Mouse (Mus musculus) T-helper 1 cell (primary cell): ENCODE data around the gene Uqcc3.

Source experiments
- in situ Hi-C: fragments of 300-600 bp; cut with MboI, MseI; formaldehyde crosslinking; loops from one replicate; pipeline ENCODE4 v1.15.1; 2025; ENCODE audit warnings: high pct_unique_total_duplicates

Uqcc3 gene

DNA sequence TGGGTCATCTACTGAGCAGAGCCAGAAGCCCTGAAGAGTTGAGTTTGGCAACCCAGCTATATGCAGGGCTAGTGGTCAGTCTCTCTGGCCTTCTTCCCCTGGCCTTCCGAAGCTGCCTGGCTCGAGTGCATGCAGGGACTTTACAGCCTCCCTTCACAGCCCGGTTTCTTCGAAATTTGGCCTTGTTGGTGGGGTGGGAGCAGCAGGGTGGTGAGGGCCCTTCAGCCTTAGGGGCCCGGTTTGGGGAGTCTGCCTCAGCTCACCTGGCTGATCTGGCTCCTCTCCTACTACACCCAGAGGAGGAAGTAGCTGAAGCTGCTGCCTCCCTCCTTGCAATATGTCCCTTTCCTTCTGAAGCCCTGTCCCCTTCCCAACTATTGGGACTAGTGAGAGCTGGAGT, 15.5 kb upstream of the Uqcc3 start:
- in situ Hi-C loops = loop anchor here (5.0 kb wide), 2 partner anchors 79 to 169 kb away; partner anchors contain the start of gene Ttc9c

DNA sequence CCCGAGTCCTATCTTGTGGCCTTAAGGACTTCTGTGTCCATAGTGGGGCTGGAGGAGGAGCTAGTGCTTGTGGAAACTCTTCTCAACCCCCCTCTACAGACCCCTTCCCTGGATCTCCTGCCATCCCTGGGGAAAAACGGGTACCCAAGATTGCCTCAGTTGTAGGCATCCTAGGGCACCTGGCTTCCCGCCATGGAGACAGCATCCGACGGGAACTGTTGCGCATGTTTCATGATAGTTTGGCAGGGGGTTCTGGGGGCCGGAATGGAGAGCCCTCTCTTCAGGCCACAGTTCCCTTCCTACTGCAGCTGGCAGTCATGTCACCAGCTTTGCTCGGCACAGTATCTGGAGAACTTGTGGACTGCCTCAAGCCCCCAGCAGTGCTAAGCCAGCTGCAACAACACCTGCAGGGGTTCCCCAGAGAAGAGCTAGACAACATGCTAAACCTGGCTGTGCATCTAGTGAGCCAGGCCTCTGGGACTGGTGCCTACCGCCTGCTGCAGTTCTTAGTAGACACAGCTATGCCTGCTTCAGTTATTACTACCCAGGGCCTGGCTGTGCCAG, 14.8 kb upstream of the Uqcc3 start:
- in situ Hi-C loops = loop anchor here (5.0 kb wide), 2 partner anchors 78 to 168 kb away; partner anchors contain the start of gene Ttc9c

- in situ Hi-C loops = loop anchor here (5.0 kb wide), 1 partner anchor 54 kb away; no protein-coding TSS in a partner anchor
These were observed 12.4 kb upstream of the Uqcc3 start, which contains the start of gene Ints5 for GRCm38 (mm10) chr19:8892829-8893766. Gene Ints5 (plus strand): TSS chr19:8893005.

- in situ Hi-C loops = no loop called here
These were observed 8.0 kb upstream of the Uqcc3 start, which contains the start of the genes 1810009A15Rik and Gm49416 for GRCm38 (mm10) chr19:8888511-8889385. Gene 1810009A15Rik (plus strand): TSS chr19:8888853. Gene Gm49416 (plus strand): TSS chr19:8888926.

DNA sequence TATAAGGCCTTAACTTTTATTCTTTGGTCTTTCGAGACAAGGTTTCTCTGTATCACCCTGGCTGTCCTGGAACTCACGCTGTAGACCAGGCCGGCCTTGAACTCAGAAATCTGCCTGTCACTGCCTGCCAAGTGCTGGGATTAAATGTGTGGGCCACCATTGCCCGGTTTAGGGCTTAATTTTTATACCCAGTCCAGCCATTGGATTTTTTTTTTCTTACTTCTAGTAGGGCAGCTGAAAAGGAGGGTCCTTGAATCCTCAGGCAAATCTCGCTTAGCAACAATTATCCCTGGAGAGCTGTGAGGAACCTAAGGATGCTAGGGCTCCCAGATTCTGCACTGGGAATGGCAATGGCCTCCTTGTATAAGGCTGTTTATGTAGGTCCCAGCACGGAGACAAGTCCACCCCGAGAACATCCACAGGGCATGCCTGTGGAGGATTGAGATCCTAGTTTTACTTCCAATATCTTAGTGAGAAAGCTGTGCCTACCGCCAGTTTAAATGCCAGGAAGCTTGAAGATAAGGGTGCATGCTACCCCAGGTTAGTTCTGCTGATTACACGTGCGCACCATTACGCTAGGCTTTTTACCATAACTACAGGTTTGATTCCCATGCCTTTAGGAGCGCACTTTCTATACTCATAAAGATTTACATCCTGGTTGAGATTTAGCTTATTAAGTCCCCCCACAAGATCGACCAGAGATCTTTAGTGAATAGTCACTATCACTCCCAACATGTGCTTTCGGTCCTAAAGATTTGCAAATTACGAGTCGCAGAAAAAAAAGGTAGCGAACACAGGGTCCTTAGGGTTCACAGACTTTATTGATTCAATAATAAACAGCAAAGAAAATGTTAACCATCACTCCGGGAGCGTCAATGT, 7.1 kb upstream of the Uqcc3 start:
- in situ Hi-C loops = no loop called here

GRCm38 (mm10) chr19:8886916-8887584, 6.3 kb upstream of the Uqcc3 start:
- in situ Hi-C loops = no loop called here

DNA sequence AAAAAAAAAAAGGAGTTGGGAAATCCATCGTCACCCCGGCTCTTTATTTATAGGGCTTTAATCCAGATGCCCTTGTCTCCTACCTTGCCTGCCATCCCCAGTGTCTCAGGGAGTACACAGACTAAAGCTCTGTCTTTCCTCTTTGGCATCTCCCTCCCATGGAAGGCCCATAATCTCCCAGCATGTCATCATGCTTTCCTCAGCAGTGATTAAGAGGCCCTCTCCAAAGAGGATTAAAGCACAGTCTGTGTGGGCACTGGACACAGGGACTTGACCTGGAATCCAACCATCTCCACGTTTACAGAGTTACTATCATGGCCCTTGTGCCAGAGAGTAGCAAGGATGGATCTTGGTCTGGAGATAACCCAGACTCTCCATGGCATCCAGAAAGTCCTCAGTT, 2.9 kb upstream of the Uqcc3 start, which contains the start of the genes Lbhd1 and Gm49403:
Gene Lbhd1 (plus strand): TSS at position 117 of the 400 bp plus-strand sequence.
Gene Gm49403 (plus strand): TSS at position 315 of the 400 bp plus-strand sequence.
- in situ Hi-C loops = no loop called here

DNA sequence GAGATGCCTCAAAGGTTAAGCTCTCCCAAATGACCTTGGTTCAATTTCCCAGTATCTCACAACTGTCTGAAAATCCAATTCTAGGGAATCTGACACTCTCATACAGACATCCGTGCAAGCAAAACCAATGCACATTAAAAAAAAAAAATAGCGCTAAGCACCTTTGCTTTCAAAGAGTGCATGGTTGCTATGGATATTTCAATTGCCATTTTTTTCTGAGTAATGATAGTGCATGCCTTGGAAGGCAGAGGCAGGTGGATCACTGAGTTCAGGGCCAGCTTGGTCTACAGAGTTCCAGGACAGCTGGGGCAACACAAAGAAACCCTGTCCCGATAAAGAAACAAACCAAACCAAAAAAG, 290 bp upstream of the Uqcc3 start:
- in situ Hi-C loops = no loop called here

- in situ Hi-C loops = no loop called here
These were observed 5.7 kb downstream of the Uqcc3 start for GRCm38 (mm10) chr19:8875031-8875430.

DNA sequence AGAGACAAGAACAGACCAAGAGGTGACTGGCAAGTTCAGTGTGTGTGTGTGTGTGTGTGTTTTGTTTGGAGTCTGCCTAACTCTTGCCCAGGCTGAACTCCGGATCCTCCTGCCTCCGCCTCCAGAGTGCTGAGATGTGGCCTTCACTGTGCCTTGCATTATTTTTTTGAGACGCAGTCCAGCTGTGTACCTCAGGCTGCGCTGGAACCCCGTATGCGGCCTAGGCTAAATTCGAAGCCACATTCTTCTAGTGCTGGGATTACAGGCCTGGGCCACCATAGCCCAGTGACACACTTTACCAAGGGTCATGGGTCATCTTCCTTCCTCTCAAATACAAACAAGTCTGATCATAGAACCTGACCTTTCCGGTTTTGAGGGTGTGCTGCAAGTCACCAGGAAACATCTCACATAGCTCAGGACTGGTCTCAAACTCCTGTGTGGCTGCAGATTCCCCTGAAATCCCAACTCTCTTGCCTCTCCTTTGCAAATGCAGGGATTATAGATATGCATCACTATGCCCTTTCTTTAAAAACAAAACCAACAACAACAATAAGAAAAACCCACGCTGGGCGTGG, 8.4 kb downstream of the Uqcc3 start:
- in situ Hi-C loops = loop anchor here (5.0 to 25.0 kb wide), 3 partner anchors 35 to 590 kb away; partner anchors contain the start of genes Bscl2 and Gng3

GRCm38 (mm10) chr19:8871267-8872186, 9.2 kb downstream of the Uqcc3 start, which contains the start of gene Ubxn1:
Gene Ubxn1 (plus strand): TSS chr19:8871496.
- in situ Hi-C loops = loop anchor here (5.0 to 25.0 kb wide), 3 partner anchors 34 to 591 kb away; partner anchors contain the start of genes Bscl2 and Gng3

- in situ Hi-C loops = loop anchor here (5.0 to 25.0 kb wide), 3 partner anchors 34 to 591 kb away; partner anchors contain the start of genes Bscl2 and Gng3
These were observed 9.9 kb downstream of the Uqcc3 start for GRCm38 (mm10) chr19:8870838-8871237.

DNA sequence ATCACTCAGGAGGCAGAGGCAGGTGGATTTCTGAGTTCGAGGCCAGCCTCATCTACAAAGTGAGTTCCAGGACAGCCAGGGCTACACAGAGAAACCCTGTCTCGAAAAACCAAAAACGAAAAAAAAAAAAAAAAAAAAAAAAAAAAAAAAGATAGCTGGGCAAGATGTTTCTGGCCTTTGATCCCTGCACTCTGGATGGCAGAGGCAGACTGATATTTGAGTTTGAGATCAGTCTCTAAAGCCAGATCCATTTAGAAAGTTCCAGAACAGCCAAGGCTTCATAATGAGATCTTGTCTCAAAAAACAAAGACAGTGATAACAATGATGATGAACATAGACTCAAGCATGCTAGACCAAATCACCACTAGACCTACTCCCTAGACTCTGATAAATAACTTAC, 10.3 kb downstream of the Uqcc3 start:
- in situ Hi-C loops = loop anchor here (5.0 to 25.0 kb wide), 3 partner anchors 33 to 592 kb away; partner anchors contain the start of genes Bscl2 and Gng3

DNA sequence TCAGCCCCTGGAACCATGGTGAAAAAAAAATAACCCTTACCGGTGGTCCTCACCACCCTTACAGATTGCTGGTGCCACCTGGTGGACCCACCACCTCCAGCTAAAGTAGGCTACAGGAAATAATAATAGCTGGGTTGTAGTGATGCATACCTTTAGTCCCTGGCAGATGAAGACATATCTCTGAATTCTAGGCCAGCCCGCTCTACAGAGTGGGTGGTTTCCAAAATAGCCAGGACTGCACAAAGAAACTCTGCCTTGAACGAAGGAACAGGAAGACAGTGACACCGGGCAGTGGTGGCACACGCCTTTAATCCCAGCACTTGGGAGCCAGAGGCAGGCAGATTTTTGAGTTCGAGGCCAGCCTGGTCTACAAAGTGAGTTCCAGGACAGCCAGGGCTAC, 16.5 kb downstream of the Uqcc3 start:
- in situ Hi-C loops = loop anchor here (25.0 kb wide), 2 partner anchors 473 to 598 kb away; no protein-coding TSS in a partner anchor

DNA sequence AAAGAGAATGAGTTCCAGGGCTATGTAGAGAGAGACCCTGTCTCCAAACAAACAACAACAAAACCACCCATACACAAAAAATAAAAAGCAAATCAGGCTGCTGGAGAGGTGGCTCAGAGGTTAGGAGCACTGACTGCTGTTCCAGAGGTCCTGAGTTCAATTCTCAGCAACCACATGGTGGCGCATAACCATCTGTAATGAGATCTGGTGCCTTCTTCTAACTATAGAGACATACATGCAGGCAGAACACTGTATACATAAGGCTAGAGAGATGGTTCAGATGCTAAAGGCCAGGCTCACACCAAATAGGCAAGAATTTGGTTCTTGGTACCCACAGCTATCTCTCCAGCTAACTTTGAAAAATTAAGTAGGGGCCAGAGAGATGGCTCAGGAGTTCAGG, 21.7 kb downstream of the Uqcc3 start:
- in situ Hi-C loops = loop anchor here (25.0 kb wide), 2 partner anchors 478 to 603 kb away; no protein-coding TSS in a partner anchor

DNA sequence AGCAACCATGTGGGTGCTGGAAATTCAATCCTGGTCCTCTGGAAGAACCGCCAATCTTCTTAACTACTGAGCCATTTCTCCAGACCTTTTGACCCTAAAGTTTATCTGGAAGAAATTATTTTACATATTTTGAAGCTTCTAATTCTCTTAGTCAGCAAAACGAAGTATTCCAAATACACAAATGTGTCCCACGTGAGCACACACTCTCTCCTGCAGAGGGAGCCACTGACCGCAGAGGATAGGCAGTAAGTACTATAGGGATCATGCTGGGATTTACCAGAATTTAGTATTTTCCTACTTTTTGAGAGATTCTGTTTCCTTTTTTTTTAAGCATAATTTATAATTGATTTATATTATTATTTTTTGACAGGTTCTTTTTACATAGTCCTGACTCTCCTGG, 23.0 kb downstream of the Uqcc3 start:
- in situ Hi-C loops = loop anchor here (25.0 kb wide), 2 partner anchors 480 to 605 kb away; no protein-coding TSS in a partner anchor

DNA sequence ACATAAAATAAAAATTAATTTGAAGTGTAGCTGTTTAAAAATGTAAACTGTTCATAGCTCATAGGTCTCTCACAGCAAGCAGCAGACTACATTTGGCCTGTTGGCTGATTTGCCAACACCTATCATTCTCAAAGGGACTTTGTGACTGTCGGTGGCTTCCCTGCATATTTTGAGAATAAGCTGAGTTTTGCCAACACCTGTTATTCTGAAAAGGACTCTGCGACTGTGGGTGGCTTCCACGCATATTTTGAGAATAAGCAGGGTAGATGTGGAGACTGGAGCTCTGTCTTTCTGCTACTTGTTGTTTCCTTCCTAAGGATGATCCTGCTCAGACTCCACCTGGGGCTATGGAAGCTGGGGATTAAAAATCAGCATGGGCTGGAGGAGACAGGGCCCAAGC, 27.6 kb downstream of the Uqcc3 start:
- in situ Hi-C loops = loop anchor here (25.0 kb wide), 2 partner anchors 484 to 609 kb away; no protein-coding TSS in a partner anchor
